Mouse (Mus musculus): ENCODE measurements at regions not wholly inside any gene's neighbourhood (a gene's known extent, or its start where the extent isn't known, plus 50 kb on each side); places are given as distances from the start of the nearest gene placed in this dataset.

DNA sequence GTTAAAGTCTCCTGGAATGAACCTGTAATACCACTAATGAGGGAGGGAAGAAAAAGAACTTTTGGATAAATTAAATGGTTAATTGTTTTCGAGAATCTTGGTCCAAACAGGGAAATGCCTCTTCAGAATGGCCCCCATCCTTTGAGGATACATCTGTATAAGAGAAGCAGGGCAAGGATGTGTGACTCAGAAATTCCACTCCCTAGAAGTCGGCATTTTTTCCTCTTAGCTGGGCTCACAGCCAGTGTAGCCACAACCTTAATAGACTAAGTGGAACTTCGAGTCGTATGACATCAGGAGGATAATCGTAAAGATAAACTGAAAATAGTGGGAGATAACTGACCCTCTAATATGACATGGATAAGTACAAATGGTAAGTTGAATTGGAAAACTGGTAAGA lies 56.1 kb upstream of the Cav2 start:
- DNase-seq (ENCODE audit: low read depth, low spot score) = no peak

DNA sequence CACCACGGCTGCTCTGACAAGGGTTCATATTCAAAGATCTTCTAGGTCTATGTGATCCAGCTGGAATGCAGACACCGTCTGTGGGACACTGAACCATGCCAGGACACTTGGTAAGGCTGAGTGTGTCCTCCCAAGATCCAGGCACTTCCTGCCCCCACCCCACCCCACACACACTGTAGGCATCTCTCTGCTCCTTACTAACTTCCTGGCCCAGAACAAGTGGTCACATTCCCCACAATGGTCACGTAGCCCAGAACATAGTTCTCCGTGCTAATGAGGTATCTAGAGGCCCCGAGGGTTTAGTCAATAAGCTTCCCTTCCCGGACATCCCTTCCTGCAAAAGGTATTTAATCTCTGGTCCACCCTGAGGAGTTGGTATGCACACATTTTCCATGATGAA lies 54.5 kb upstream of the Cav2 start:
- DNase-seq (ENCODE audit: low read depth, low spot score) = no peak
